Mouse (Mus musculus): ENCODE measurements around the gene Impg2.

The Impg2 gene

GRCm38 (mm10) chr16:56302996-56303395 lies 98.9 kb downstream of the Impg2 start:
- DNase-seq (ENCODE audit: low spot score): no peak

- DNase-seq (ENCODE audit: low spot score): no peak
Measured at GRCm38 (mm10) chr16:56304167-56304566, 100.1 kb downstream of the Impg2 start.

GRCm38 (mm10) chr16:56307575-56307974 lies 103.5 kb downstream of the Impg2 start:
- no peak for DNase-seq (ENCODE audit: low spot score)

- DNase-seq (ENCODE audit: low spot score): no peak
Measured at GRCm38 (mm10) chr16:56311291-56311690, 107.2 kb downstream of the Impg2 start.
